ENCODE assay signal across 26 mouse cellular contexts in the genomic region with DNA sequence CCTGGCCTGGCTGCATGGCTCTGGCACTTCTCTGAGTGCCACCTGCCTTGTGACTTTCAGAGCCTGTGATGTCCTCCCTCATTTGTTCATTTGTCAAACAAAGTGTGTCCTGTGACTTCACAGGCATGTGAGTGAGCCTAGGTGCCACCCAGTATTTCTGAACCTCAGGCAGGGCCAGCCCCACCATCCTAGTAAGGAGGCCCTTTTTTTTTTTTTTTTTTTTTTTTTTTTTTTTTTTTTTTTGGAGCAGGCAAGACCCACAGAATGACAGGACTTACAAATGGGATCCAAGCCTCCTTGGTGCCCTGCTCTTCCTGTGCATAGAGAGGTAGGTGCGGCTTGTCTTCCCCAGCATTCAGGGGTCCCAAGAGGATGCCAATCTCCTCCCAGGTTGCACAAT.
DNase-seq lines count a peak whose midpoint lies in the region; ATAC-seq and TF ChIP-seq lines count a peak whose summit lies in the region.
"Had no signal": no experiment of that assay in that cellular context is flagged by ENCODE, and none has a peak within 500 bp of the region (broad histone marks: within the 10 kb centered on the region; RNA-seq: fewer than 3 reads in every experiment).

No protein-coding gene starts in this region.

- H3K4me2 ChIP-seq in hindbrain, postnatal 0 days (ENCODE audit: low read depth, low read length): no peak overlapping the region
- H3K4me2 ChIP-seq in midbrain, embryonic 12.5 days (replicated peaks): no peak overlapping the region
- no peak overlapping the region for H3K4me2 ChIP-seq in midbrain, embryonic 16.5 days (ENCODE audit: low read length)
- H3K4me2 ChIP-seq: embryonic facial prominence, embryonic 13.5 days; forebrain, embryonic 12.5 days; forebrain, embryonic 15.5 days; heart, embryonic 12.5 days; heart, embryonic 15.5 days; hindbrain, embryonic 15.5 days had no signal

- TF ChIP-seq POLR2A in testis, adult 2 months (IDR thresholded peaks at IDR 0.05; ENCODE audit: control insufficient read depth, low read depth, low read length): no peak

- H3K36me3 ChIP-seq in hindbrain, embryonic 10.5 days: no peaks in the 10 kb centered on the region
- H3K36me3 ChIP-seq in hindbrain, postnatal 0 days (ENCODE audit: insufficient read depth, low read length): no peaks in the 10 kb centered on the region
- H3K36me3 ChIP-seq in midbrain, embryonic 12.5 days: no peaks in the 10 kb centered on the region
- no peaks in the 10 kb centered on the region for H3K36me3 ChIP-seq in midbrain, embryonic 16.5 days (ENCODE audit: control insufficient read depth, insufficient read depth, low read length)
- no peaks in the 10 kb centered on the region for H3K36me3 ChIP-seq in testis, adult 2 months (ENCODE audit: control insufficient read depth, insufficient read depth, low read length)
- H3K36me3 ChIP-seq: embryonic facial prominence, embryonic 10.5 days; embryonic facial prominence, embryonic 13.5 days; forebrain, embryonic 12.5 days; forebrain, embryonic 15.5 days; heart, embryonic 12.5 days; heart, embryonic 15.5 days; hindbrain, embryonic 15.5 days had no signal

- H3K4me3 ChIP-seq in hindbrain, embryonic 10.5 days: no peak overlapping the region
- H3K4me3 ChIP-seq in hindbrain, postnatal 0 days (ENCODE audit: low read length): no peak overlapping the region
- no peak overlapping the region for H3K4me3 ChIP-seq in midbrain, embryonic 12.5 days
- no peak overlapping the region for H3K4me3 ChIP-seq in midbrain, embryonic 16.5 days (ENCODE audit: low read depth, low read length)
- peak overlapping the region; percentile 49 for H3K4me3 ChIP-seq in testis, adult 2 months (ENCODE audit: control insufficient read depth, low read depth, low read length)
- H3K4me3 ChIP-seq: embryonic facial prominence, embryonic 10.5 days; embryonic facial prominence, embryonic 13.5 days; erythroblast, embryonic 14.5 days; forebrain, embryonic 12.5 days; forebrain, embryonic 15.5 days; heart, embryonic 12.5 days; heart, embryonic 15.5 days; hindbrain, embryonic 15.5 days had no signal

- no peak for TF ChIP-seq CTCF in hindbrain, postnatal 0 days (IDR thresholded peaks at IDR 0.05; ENCODE audit: low read depth)
- TF ChIP-seq CTCF in testis, adult 2 months (IDR thresholded peaks at IDR 0.05; ENCODE audit: control insufficient read depth, insufficient read depth, insufficient replicate concordance, low read depth, low read length): no peak

- no peak overlapping the region for H3K9ac ChIP-seq in hindbrain, postnatal 0 days (replicated peaks; ENCODE audit: low read length)
- H3K9ac ChIP-seq in midbrain, embryonic 12.5 days (replicated peaks): no peak overlapping the region
- H3K9ac ChIP-seq in midbrain, embryonic 16.5 days (ENCODE audit: low read depth, low read length): no peak overlapping the region
- H3K9ac ChIP-seq: embryonic facial prominence, embryonic 13.5 days; forebrain, embryonic 12.5 days; forebrain, embryonic 15.5 days; heart, embryonic 12.5 days; heart, embryonic 15.5 days; hindbrain, embryonic 15.5 days had no signal

- ATAC-seq in hindbrain, postnatal 0 days: no peak
- ATAC-seq in midbrain, embryonic 12.5 days (ENCODE audit: low FRiP score, low read depth): no peak
- ATAC-seq in midbrain, embryonic 16.5 days: no peak
- ATAC-seq: forebrain, embryonic 15.5 days; inflammation-experienced regulatory T-cells, adult 6 months had no signal

- peaks cover 5% of the 10 kb centered on the region; the same call in 1 of the 2 replicates for H3K27me3 ChIP-seq in hindbrain, embryonic 10.5 days (ENCODE audit: insufficient read depth, poor library complexity, severe bottlenecking)
- no peaks in the 10 kb centered on the region for H3K27me3 ChIP-seq in hindbrain, postnatal 0 days (ENCODE audit: insufficient read depth, low read length)
- H3K27me3 ChIP-seq in midbrain, embryonic 12.5 days: no peaks in the 10 kb centered on the region
- no peaks in the 10 kb centered on the region for H3K27me3 ChIP-seq in midbrain, embryonic 16.5 days (ENCODE audit: control insufficient read depth, insufficient read depth, low read depth, low read length)
- no peaks in the 10 kb centered on the region for H3K27me3 ChIP-seq in testis, adult 2 months (ENCODE audit: control insufficient read depth, insufficient read depth, low read length)
- H3K27me3 ChIP-seq: forebrain, embryonic 15.5 days; hindbrain, embryonic 15.5 days had no signal

- peaks cover 100% of the 10 kb centered on the region for H3K4me1 ChIP-seq in hindbrain, embryonic 10.5 days (replicated peaks)
- H3K4me1 ChIP-seq in hindbrain, postnatal 0 days (ENCODE audit: insufficient read depth, low read length): peaks cover 41% of the 10 kb centered on the region
- peaks cover 92% of the 10 kb centered on the region for H3K4me1 ChIP-seq in midbrain, embryonic 12.5 days
- peaks cover 49% of the 10 kb centered on the region for H3K4me1 ChIP-seq in midbrain, embryonic 16.5 days (ENCODE audit: control insufficient read depth, insufficient read depth, low read length)
- H3K4me1 ChIP-seq in testis, adult 2 months (ENCODE audit: control insufficient read depth, insufficient read depth, low read length): no peaks in the 10 kb centered on the region

- peak overlapping the region; percentile 69 for H3K27ac ChIP-seq in hindbrain, embryonic 10.5 days
- no peak overlapping the region for H3K27ac ChIP-seq in hindbrain, postnatal 0 days
- peak overlapping the region; percentile 54 for H3K27ac ChIP-seq in midbrain, embryonic 12.5 days (replicated peaks)
- H3K27ac ChIP-seq in midbrain, embryonic 16.5 days (ENCODE audit: low read length): no peak overlapping the region
- no peak overlapping the region for H3K27ac ChIP-seq in testis, adult 2 months (ENCODE audit: control insufficient read depth, insufficient read depth, low read depth, low read length)
- H3K27ac ChIP-seq: embryonic facial prominence, embryonic 10.5 days; embryonic facial prominence, embryonic 13.5 days; forebrain, embryonic 12.5 days; forebrain, embryonic 15.5 days; heart, embryonic 15.5 days; hindbrain, embryonic 15.5 days had no signal

- H3K9me3 ChIP-seq in hindbrain, embryonic 10.5 days: no peaks in the 10 kb centered on the region
- H3K9me3 ChIP-seq in hindbrain, postnatal 0 days (ENCODE audit: low read length): no peaks in the 10 kb centered on the region
- H3K9me3 ChIP-seq in midbrain, embryonic 12.5 days: no peaks in the 10 kb centered on the region
- H3K9me3 ChIP-seq in midbrain, embryonic 16.5 days (replicated peaks; ENCODE audit: control insufficient read depth, low read length, poor library complexity, severe bottlenecking): no peaks in the 10 kb centered on the region
- H3K9me3 ChIP-seq: embryonic facial prominence, embryonic 10.5 days; embryonic facial prominence, embryonic 13.5 days; forebrain, embryonic 12.5 days; forebrain, embryonic 15.5 days; heart, embryonic 12.5 days; heart, embryonic 15.5 days; hindbrain, embryonic 15.5 days had no signal

- WGBS in hindbrain, embryonic 10.5 days: 56% methylated on average over 1 of the region's 1 CpGs
- 75% methylated on average over 1 of the region's 1 CpGs for WGBS in hindbrain, postnatal 0 days
- 67% methylated on average over 1 of the region's 1 CpGs for WGBS in midbrain, embryonic 12.5 days
- 41% methylated on average over 1 of the region's 1 CpGs for WGBS in midbrain, embryonic 16.5 days

- no peak for DNase-seq in hindbrain, embryonic 10.5 days (ENCODE audit: low spot score)
- no peak for DNase-seq in hindbrain, postnatal 0 days (ENCODE audit: low spot score)
- DNase-seq in testis, postnatal 10 days (ENCODE audit: low spot score): no peak
- DNase-seq: adrenal gland, adult 2 months; adrenal gland, postnatal 14 days; cerebellum, adult 11-12 months; cerebellum, adult 8-10 months; cerebellum, postnatal 10 days; cerebellum, postnatal 36 days; embryo, embryonic 11 days; gastrocnemius, postnatal 25 days; heart, adult 18-20 months; heart, postnatal 10 days; heart, postnatal 36 days had no signal

Comparison
In these comparisons a context has a peak if more than half of its experiments do, and no peak if none do; other contexts are left out.
1. H3K27ac ChIP-seq: peak in hindbrain, embryonic 10.5 days (single experiment) and midbrain, embryonic 12.5 days (single experiment); none in hindbrain, postnatal 0 days (single experiment), midbrain, embryonic 16.5 days (single experiment) and testis, adult 2 months (single experiment).